Mouse (Mus musculus) lung, postnatal 0 days (tissue): ENCODE measurements around the gene Rfx1.

Experiments
- CTCF ChIP-seq: IDR thresholded peaks from 2 replicates; pipeline ENCODE4 v1.5.1; 2016; ENCODE audit warnings: antibody characterized with exemption, mild to moderate bottlenecking
- EP300 ChIP-seq: IDR thresholded peaks from 2 replicates; pipeline ENCODE4 v1.6.1; 2016; ENCODE audit warnings: antibody characterized with exemption, mild to moderate bottlenecking, control low read depth

DNA sequence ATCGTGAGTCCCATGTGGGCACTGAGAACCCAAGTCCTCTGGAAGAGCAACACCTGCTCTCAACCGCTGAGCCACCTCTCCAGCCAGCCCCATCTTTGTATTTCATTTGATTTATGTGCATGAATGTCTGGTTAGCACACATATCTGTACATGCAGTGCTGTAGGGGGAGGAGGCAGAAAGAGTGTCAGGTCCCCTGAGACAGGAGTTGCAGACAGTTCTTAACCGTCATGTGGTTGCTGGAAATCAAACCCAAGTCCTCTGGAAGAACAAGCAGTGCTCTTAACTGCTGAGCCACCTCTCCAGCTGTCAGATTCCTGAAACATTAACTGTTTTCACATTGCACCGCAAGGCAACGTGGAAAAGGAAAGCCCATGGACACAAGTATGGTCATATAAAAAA is 18.5 kb upstream of the Rfx1 start:
- TF ChIP-seq CTCF (no peak), EP300 (no peak)
